Mouse (Mus musculus): ENCODE results near the gene Spsb1. TPM values are rescaled to one million over a fixed set of nuclear protein-coding genes. Genes with fewer than 3 reads are reported as not detected.

Spsb1 gene
- polyA plus RNA-seq, 1 experiment from 2014 or later, result 11.7 TPM

- no peak for DNase-seq (ENCODE audit: low spot score)
- no peak for ATAC-seq (ENCODE audit: low FRiP score)
- Histone ChIP-seq H3K4me1 (replicated peaks; ENCODE audit: control insufficient read depth, insufficient read depth, low read length) (no peaks in the 10 kb centered on the region), H3K4me3 (ENCODE audit: low read depth, low read length) (no peak overlapping the region), H3K27ac (ENCODE audit: low read depth, low read length) (no peak overlapping the region), H3K9ac (ENCODE audit: low read depth, low read length) (no peak overlapping the region), H3K9me3 (ENCODE audit: control insufficient read depth, low read length) (no peaks in the 10 kb centered on the region), H3K4me2 (replicated peaks; ENCODE audit: low read depth, low read length) (no peak overlapping the region), H3K27me3 (ENCODE audit: control insufficient read depth, insufficient read depth, low read length) (no peaks in the 10 kb centered on the region), H3K36me3 (ENCODE audit: control insufficient read depth, insufficient read depth, low read length) (no peaks in the 10 kb centered on the region)
- 76% methylated on average over 10 of the region's 10 CpGs for WGBS
Observed at GRCm38 (mm10) chr4:149997999-149998398, 43.2 kb upstream of the Spsb1 start.

DNA sequence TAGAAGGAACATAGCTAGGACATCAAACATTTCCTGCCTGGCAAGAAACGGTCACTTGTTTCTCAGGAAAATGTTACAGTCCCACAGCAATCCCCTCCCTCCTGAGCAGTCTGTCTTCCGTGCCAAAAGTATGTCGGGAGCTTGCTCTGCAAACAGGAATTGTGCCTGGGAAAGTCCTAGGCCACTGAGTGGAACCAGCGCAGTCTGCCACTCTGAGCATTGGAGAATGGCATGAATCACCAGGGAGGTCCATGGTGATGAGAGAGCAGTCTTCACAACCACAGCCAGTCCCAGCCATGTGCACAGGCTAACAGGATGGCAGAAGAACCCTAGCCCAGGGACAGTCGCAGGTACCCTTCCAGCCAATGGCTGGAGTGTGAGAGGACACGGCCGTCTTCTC is 41.6 kb upstream of the Spsb1 start:
- no peak overlapping the region for H3K27ac ChIP-seq (ENCODE audit: low read depth, low read length)
- no peak for ATAC-seq (ENCODE audit: low FRiP score)
- no peaks in the 10 kb centered on the region for H3K4me1 ChIP-seq (replicated peaks; ENCODE audit: control insufficient read depth, insufficient read depth, low read length)
- no peaks in the 10 kb centered on the region for H3K9me3 ChIP-seq (ENCODE audit: control insufficient read depth, low read length)
- H3K4me3 ChIP-seq (ENCODE audit: low read depth, low read length), result no peak overlapping the region
- H3K9ac ChIP-seq (ENCODE audit: low read depth, low read length), result no peak overlapping the region
- DNase-seq (ENCODE audit: low spot score), result no peak
- no peaks in the 10 kb centered on the region for H3K27me3 ChIP-seq (ENCODE audit: control insufficient read depth, insufficient read depth, low read length)
- no peaks in the 10 kb centered on the region for H3K36me3 ChIP-seq (ENCODE audit: control insufficient read depth, insufficient read depth, low read length)
- no peak overlapping the region for H3K4me2 ChIP-seq (replicated peaks; ENCODE audit: low read depth, low read length)
- WGBS, result 86% methylated on average over 7 of the region's 7 CpGs

DNA sequence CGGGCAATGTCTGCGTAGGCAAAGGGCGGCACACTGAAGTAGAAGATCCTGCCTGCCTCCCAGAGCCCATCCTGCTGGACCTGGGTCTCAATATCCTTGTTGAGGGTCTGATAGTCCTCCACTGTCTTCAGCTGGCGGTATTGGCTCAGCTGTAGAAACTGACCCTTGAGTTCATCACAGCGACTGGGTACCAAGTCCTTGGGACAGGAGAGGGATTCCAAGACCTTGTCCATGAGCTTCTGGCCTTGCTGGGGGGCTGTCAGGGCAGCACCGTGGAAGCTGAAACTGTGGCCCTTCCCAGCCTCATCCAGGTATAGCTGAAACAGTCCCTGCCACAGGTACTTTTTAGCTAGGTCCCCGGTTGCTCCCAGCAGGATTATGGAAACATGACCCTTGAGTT is 41.1 kb upstream of the Spsb1 start:
- H3K27ac ChIP-seq (ENCODE audit: low read depth, low read length), result no peak overlapping the region
- WGBS, result 94% methylated on average over 7 of the region's 7 CpGs

GRCm38 (mm10) chr4:149994218-149994617 is 39.4 kb upstream of the Spsb1 start:
- WGBS, result 92% methylated on average over 10 of the region's 10 CpGs
- Histone ChIP-seq H3K36me3 (ENCODE audit: control insufficient read depth, insufficient read depth, low read length) (no peaks in the 10 kb centered on the region), H3K4me3 (ENCODE audit: low read depth, low read length) (no peak overlapping the region), H3K9ac (ENCODE audit: low read depth, low read length) (no peak overlapping the region), H3K4me1 (replicated peaks; ENCODE audit: control insufficient read depth, insufficient read depth, low read length) (peaks cover 9% of the 10 kb centered on the region), H3K27me3 (ENCODE audit: control insufficient read depth, insufficient read depth, low read length) (no peaks in the 10 kb centered on the region), H3K27ac (ENCODE audit: low read depth, low read length) (no peak overlapping the region), H3K9me3 (ENCODE audit: control insufficient read depth, low read length) (no peaks in the 10 kb centered on the region), H3K4me2 (replicated peaks; ENCODE audit: low read depth, low read length) (no peak overlapping the region; the same call in 1 of the 2 replicates)
- no peak for ATAC-seq (ENCODE audit: low FRiP score)
- no peak for DNase-seq (ENCODE audit: low spot score)

More for the DNA sequence above, 41.1 kb upstream of the Spsb1 start:
- ATAC-seq (ENCODE audit: low FRiP score) (no peak), DNase-seq (ENCODE audit: low spot score) (no peak)
- H3K9me3 ChIP-seq (ENCODE audit: control insufficient read depth, low read length), result no peaks in the 10 kb centered on the region
- peaks cover under 1% of the 10 kb centered on the region; the same call in 1 of the 2 replicates for H3K4me1 ChIP-seq (replicated peaks; ENCODE audit: control insufficient read depth, insufficient read depth, low read length)
- H3K9ac ChIP-seq (ENCODE audit: low read depth, low read length), result no peak overlapping the region
- H3K4me2 ChIP-seq (replicated peaks; ENCODE audit: low read depth, low read length), result no peak overlapping the region
- no peak overlapping the region for H3K4me3 ChIP-seq (ENCODE audit: low read depth, low read length)
- no peaks in the 10 kb centered on the region for H3K27me3 ChIP-seq (ENCODE audit: control insufficient read depth, insufficient read depth, low read length)
- H3K36me3 ChIP-seq (ENCODE audit: control insufficient read depth, insufficient read depth, low read length), result no peaks in the 10 kb centered on the region

DNA sequence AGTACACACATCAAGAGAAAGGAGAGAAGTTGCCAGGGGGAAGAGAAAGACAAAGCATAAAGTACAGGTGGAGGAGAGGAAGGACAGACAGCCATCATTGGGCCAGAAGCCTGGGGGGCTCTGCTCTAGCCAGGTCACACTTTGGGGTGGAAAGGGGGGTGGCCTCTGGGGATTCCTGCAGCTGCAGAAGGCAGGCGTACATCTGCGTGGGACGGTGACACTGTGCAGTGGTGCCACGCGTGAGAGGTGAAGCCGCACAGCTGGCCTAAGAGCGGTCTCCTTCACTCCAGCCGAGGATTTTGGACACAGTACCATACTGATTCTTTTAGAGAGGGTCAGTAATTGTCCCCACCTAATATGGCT is 37.8 kb upstream of the Spsb1 start:
- Histone ChIP-seq H3K36me3 (ENCODE audit: control insufficient read depth, insufficient read depth, low read length) (no peaks in the 10 kb centered on the region), H3K27me3 (ENCODE audit: control insufficient read depth, insufficient read depth, low read length) (no peaks in the 10 kb centered on the region), H3K9ac (ENCODE audit: low read depth, low read length) (no peak overlapping the region), H3K27ac (ENCODE audit: low read depth, low read length) (no peak overlapping the region), H3K9me3 (ENCODE audit: control insufficient read depth, low read length) (no peaks in the 10 kb centered on the region), H3K4me3 (ENCODE audit: low read depth, low read length) (no peak overlapping the region), H3K4me2 (replicated peaks; ENCODE audit: low read depth, low read length) (no peak overlapping the region), H3K4me1 (replicated peaks; ENCODE audit: control insufficient read depth, insufficient read depth, low read length) (peaks cover 9% of the 10 kb centered on the region)
- 96% methylated on average over 8 of the region's 8 CpGs for WGBS
- no peak for DNase-seq (ENCODE audit: low spot score)
- no peak for ATAC-seq (ENCODE audit: low FRiP score)

DNA sequence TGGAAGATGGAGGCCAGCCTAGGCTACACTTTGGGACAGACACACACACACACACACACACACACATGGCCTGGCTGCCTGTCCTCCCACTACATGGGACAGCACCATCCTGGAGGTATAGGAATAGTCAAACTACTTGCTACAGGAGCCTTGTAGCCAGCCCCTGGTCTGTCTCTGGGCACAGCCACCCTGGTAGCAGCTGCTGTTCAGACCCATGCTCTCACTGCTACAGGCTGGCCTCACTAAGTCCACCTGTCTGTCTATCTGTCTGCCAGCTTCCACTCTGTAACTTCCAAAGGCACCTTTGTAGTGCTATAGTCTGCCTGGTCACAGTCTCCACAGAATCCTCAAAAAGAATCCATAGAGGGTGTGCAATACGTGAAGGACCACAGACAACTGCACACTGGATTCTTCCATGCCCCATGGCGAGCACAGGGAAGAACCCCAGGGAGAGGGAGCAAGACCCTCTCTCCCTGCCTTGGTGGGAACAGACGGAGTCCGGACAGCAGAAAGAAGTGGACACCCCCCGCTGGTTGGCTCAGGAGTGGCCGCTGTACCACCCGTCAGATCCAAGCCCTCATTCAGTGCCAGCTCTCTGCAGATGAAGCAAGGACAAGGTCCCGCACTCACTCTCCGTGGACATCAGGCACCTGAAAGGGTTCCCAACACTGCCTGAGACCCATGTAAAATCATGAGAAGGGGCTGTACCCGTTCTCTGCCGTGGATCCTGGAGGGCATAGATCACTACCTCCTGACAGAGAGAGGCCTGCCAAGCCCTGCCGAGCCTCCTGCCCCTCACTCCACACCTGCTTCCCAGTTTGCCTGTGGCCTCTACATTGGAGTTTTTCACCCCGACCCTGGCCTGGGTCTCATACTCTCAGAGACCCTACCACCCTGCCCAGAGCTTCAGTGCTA is 37.2 kb upstream of the Spsb1 start:
- ATAC-seq (ENCODE audit: low FRiP score), result no peak
- DNase-seq (ENCODE audit: low spot score), result no peak

GRCm38 (mm10) chr4:149990954-149991633 is 36.3 kb upstream of the Spsb1 start:
- H3K9ac ChIP-seq (ENCODE audit: low read depth, low read length), result peak overlapping the region; percentile 37; the same call in 1 of the 2 replicates
- H3K4me3 ChIP-seq (ENCODE audit: low read depth, low read length), result no peak overlapping the region
- no peak for DNase-seq (ENCODE audit: low spot score)
- H3K4me2 ChIP-seq (replicated peaks; ENCODE audit: low read depth, low read length), result no peak overlapping the region
- H3K27ac ChIP-seq (ENCODE audit: low read depth, low read length), result no peak overlapping the region
- H3K36me3 ChIP-seq (ENCODE audit: control insufficient read depth, insufficient read depth, low read length), result no peaks in the 10 kb centered on the region
- H3K4me1 ChIP-seq (replicated peaks; ENCODE audit: control insufficient read depth, insufficient read depth, low read length), result peaks cover 9% of the 10 kb centered on the region
- WGBS, result 26% methylated on average over 9 of the region's 9 CpGs
- no peaks in the 10 kb centered on the region for H3K27me3 ChIP-seq (ENCODE audit: control insufficient read depth, insufficient read depth, low read length)
- ATAC-seq (ENCODE audit: low FRiP score), result no peak
- H3K9me3 ChIP-seq (ENCODE audit: control insufficient read depth, low read length), result no peaks in the 10 kb centered on the region

More for the DNA sequence above, 37.2 kb upstream of the Spsb1 start:
- Histone ChIP-seq H3K27me3 (ENCODE audit: control insufficient read depth, insufficient read depth, low read length) (no peaks in the 10 kb centered on the region), H3K4me3 (ENCODE audit: low read depth, low read length) (no peak overlapping the region), H3K9ac (ENCODE audit: low read depth, low read length) (no peak overlapping the region), H3K36me3 (ENCODE audit: control insufficient read depth, insufficient read depth, low read length) (no peaks in the 10 kb centered on the region), H3K27ac (ENCODE audit: low read depth, low read length) (no peak overlapping the region), H3K4me1 (replicated peaks; ENCODE audit: control insufficient read depth, insufficient read depth, low read length) (peaks cover 9% of the 10 kb centered on the region), H3K9me3 (ENCODE audit: control insufficient read depth, low read length) (no peaks in the 10 kb centered on the region), H3K4me2 (replicated peaks; ENCODE audit: low read depth, low read length) (no peak overlapping the region)
- 79% methylated on average over 13 of the region's 13 CpGs for WGBS

- Histone ChIP-seq H3K4me3 (ENCODE audit: low read depth, low read length) (no peak overlapping the region), H3K36me3 (ENCODE audit: control insufficient read depth, insufficient read depth, low read length) (no peaks in the 10 kb centered on the region), H3K4me1 (replicated peaks; ENCODE audit: control insufficient read depth, insufficient read depth, low read length) (peaks cover 9% of the 10 kb centered on the region), H3K27ac (ENCODE audit: low read depth, low read length) (no peak overlapping the region; the same call in 1 of the 2 replicates), H3K9me3 (ENCODE audit: control insufficient read depth, low read length) (no peaks in the 10 kb centered on the region), H3K9ac (ENCODE audit: low read depth, low read length) (peak overlapping the region; percentile 37; the same call in 1 of the 2 replicates), H3K27me3 (ENCODE audit: control insufficient read depth, insufficient read depth, low read length) (no peaks in the 10 kb centered on the region), H3K4me2 (replicated peaks; ENCODE audit: low read depth, low read length) (no peak overlapping the region)
- peak; percentile 53 for DNase-seq (ENCODE audit: low spot score)
- peak; percentile 78 for ATAC-seq (ENCODE audit: low FRiP score)
- WGBS, result 10% methylated on average over 8 of the region's 8 CpGs
Observed at GRCm38 (mm10) chr4:149990212-149990953, 35.5 kb upstream of the Spsb1 start.

Data from hindbrain, embryonic 11.5 days (tissue).